Mouse (Mus musculus) bone marrow, adult 2 months (tissue): ENCODE measurements at regions not wholly inside any gene's neighbourhood (a gene's known extent, or its start where the extent isn't known, plus 50 kb on each side); places are given as distances from the start of the nearest gene placed in this dataset.

ENCODE experiments used
- CTCF ChIP-seq: fragments of 200-500 bp; IDR thresholded peaks from 2 replicates; pipeline ENCODE4 v1.5.1; 2011; ENCODE audit warnings: low read length, control low read depth; ENCODE audit not compliant: control insufficient read depth, insufficient read depth
- POLR2A ChIP-seq: fragments of 200-500 bp; IDR thresholded peaks from 2 replicates; pipeline ENCODE4 v1.6.1; 2011; ENCODE audit warnings: low read depth, mild to moderate bottlenecking, control low read depth, low read length, borderline replicate concordance; ENCODE audit not compliant: control insufficient read depth

- TF ChIP-seq CTCF (no peak), POLR2A (no peak)
These were observed 180.5 kb upstream of the Mbnl1 start for GRCm38 (mm10) chr3:60292142-60292541.
